Mouse (Mus musculus): ENCODE results near the gene Pla1a. TPM values are rescaled to one million over a fixed set of nuclear protein-coding genes. Genes with fewer than 3 reads are reported as not detected.

Gene Pla1a
- polyA plus RNA-seq, 1 experiment from 2014 or later, result 1.1 TPM

DNA sequence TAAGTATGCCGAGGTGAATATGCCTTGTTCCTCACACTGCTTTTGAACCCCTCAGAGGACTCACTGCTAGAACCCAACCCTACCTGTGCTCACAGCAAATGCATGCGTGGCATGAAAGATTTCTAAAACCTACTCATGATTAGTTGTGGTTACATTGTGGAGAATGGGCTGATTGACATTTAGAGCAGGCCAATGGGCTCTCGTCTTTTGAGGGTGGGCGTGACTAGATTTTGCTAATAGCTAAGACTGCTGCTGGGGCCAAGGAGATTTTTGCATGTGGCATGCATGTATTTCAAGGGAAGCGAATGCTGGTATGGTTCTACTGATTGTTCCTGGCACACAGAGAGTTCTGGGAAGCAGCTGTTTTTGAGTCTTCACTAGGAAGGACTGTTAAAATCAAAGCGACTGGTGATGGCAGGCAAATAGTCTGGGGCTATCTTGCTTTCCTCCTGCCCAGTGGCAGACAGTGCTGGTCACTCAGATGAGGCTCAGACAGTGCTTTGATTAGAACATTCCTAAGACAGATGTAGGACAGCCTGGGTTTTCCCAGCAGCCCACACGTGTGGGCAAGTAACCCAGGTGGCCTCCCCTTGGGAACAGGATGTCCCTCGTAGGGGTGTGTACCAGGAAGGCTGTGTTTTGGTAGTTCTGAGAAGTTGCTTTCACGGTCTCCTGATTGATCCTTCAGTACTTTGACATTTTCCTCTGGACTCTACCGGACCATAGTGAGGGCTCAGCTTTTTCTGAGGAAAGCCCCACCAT lies 58.4 kb downstream of the Pla1a start:
- DNase-seq (ENCODE audit: low spot score) (peak; percentile 36), ATAC-seq (ENCODE audit: low read depth) (no peak)
- H3K4me3 ChIP-seq (ENCODE audit: low read depth, low read length), result no peak overlapping the region
- 72% methylated on average over 10 of the region's 10 CpGs for WGBS
- H3K27me3 ChIP-seq (replicated peaks; ENCODE audit: control insufficient read depth, insufficient read depth, low read length), result no peaks in the 10 kb centered on the region
- no peaks in the 10 kb centered on the region for H3K9me3 ChIP-seq (ENCODE audit: control insufficient read depth, low read length)
- no peaks in the 10 kb centered on the region for H3K36me3 ChIP-seq (ENCODE audit: control insufficient read depth, insufficient read depth, low read length)
- no peak overlapping the region for H3K27ac ChIP-seq (replicated peaks; ENCODE audit: low read depth, low read length)
- peaks cover 13% of the 10 kb centered on the region for H3K4me1 ChIP-seq (ENCODE audit: control insufficient read depth, insufficient read depth, low read length)
- H3K9ac ChIP-seq (ENCODE audit: low read depth, low read length), result no peak overlapping the region
- H3K4me2 ChIP-seq (ENCODE audit: low read depth, low read length), result peak overlapping the region; percentile 24

DNA sequence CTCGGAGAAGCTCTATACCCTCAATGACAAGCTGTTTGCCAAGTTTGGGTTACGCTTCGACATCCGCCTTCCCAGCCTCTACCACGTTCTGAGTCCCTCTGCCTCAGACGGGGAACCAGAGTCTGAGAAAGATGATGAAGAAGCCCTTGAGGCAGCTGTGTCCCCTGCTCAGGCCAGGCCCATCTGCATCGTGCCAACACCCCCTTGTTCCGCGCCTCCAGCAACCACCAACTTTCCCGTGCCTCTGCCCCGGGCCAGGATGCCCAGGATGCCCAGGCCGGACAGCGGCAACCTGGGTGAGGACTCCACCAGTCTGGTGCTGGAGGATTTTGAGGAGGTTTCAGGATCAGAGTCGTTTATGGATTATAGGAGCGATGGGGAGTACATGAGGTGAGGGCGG lies 59.0 kb downstream of the Pla1a start:
- H3K27me3 ChIP-seq (replicated peaks; ENCODE audit: control insufficient read depth, insufficient read depth, low read length), result no peaks in the 10 kb centered on the region
- H3K9me3 ChIP-seq (ENCODE audit: control insufficient read depth, low read length), result no peaks in the 10 kb centered on the region
- no peak overlapping the region for H3K4me3 ChIP-seq (ENCODE audit: low read depth, low read length)
- ATAC-seq (ENCODE audit: low read depth) (no peak), DNase-seq (ENCODE audit: low spot score) (no peak)
- peaks cover 13% of the 10 kb centered on the region for H3K4me1 ChIP-seq (ENCODE audit: control insufficient read depth, insufficient read depth, low read length)
- no peak overlapping the region for H3K27ac ChIP-seq (replicated peaks; ENCODE audit: low read depth, low read length)
- 82% methylated on average over 16 of the region's 16 CpGs for WGBS
- H3K36me3 ChIP-seq (ENCODE audit: control insufficient read depth, insufficient read depth, low read length), result no peaks in the 10 kb centered on the region
- H3K4me2 ChIP-seq (ENCODE audit: low read depth, low read length), result peak overlapping the region; percentile 24
- no peak overlapping the region for H3K9ac ChIP-seq (ENCODE audit: low read depth, low read length)

DNA sequence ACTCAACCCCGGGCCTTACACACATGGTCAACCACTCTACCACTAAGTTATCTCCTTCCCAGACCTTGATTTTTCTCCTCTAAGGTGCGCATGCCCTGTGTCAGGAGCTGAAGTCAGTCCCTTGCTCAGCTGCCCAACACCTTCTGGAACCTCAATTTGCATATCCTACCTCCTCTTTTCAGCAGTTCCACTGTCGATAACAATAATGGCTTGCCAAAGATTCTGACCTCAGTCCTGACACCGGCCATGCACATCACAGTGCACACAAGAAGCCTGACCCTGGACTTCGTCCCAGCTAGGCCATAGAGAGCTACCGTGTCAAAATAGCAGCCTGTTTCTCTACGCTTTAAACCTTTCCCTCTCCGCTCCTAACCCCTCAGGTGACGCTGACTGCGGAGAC lies 59.5 kb downstream of the Pla1a start:
- WGBS, result 84% methylated on average over 10 of the region's 10 CpGs
- H3K36me3 ChIP-seq (ENCODE audit: control insufficient read depth, insufficient read depth, low read length), result no peaks in the 10 kb centered on the region
- ATAC-seq (ENCODE audit: low read depth), result no peak
- H3K9me3 ChIP-seq (ENCODE audit: control insufficient read depth, low read length), result no peaks in the 10 kb centered on the region
- H3K4me3 ChIP-seq (ENCODE audit: low read depth, low read length), result no peak overlapping the region
- H3K4me1 ChIP-seq (ENCODE audit: control insufficient read depth, insufficient read depth, low read length), result peaks cover 13% of the 10 kb centered on the region
- H3K27ac ChIP-seq (replicated peaks; ENCODE audit: low read depth, low read length), result no peak overlapping the region
- DNase-seq (ENCODE audit: low spot score), result no peak
- H3K27me3 ChIP-seq (replicated peaks; ENCODE audit: control insufficient read depth, insufficient read depth, low read length), result no peaks in the 10 kb centered on the region
- no peak overlapping the region for H3K9ac ChIP-seq (ENCODE audit: low read depth, low read length)
- no peak overlapping the region for H3K4me2 ChIP-seq (ENCODE audit: low read depth, low read length)

DNA sequence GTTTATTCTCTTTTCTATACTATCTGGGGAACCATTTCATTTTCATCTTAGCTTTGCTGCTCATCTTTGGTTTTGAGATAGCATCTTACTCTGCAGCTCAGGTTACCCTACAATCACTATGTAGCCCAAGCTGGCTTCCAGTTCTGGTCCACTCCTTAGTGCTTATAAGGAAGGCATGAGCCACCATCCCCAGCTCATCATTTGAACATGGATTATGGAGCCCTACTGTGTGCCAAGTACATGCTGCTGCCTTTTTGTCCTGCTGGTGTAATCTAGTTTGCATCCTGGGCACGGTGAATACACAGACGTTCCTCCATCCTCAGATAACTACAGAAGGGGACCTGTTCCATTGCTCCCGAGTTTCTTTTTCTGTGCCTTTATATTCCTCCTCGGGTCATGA lies 60.1 kb downstream of the Pla1a start:
- 90% methylated on average over 4 of the region's 4 CpGs for WGBS
- Histone ChIP-seq H3K27ac (replicated peaks; ENCODE audit: low read depth, low read length) (no peak overlapping the region), H3K4me2 (ENCODE audit: low read depth, low read length) (no peak overlapping the region), H3K9me3 (ENCODE audit: control insufficient read depth, low read length) (no peaks in the 10 kb centered on the region), H3K4me3 (ENCODE audit: low read depth, low read length) (no peak overlapping the region), H3K4me1 (ENCODE audit: control insufficient read depth, insufficient read depth, low read length) (peaks cover 13% of the 10 kb centered on the region), H3K9ac (ENCODE audit: low read depth, low read length) (no peak overlapping the region), H3K27me3 (replicated peaks; ENCODE audit: control insufficient read depth, insufficient read depth, low read length) (no peaks in the 10 kb centered on the region), H3K36me3 (ENCODE audit: control insufficient read depth, insufficient read depth, low read length) (no peaks in the 10 kb centered on the region)
- no peak for DNase-seq (ENCODE audit: low spot score)
- ATAC-seq (ENCODE audit: low read depth), result no peak

DNA sequence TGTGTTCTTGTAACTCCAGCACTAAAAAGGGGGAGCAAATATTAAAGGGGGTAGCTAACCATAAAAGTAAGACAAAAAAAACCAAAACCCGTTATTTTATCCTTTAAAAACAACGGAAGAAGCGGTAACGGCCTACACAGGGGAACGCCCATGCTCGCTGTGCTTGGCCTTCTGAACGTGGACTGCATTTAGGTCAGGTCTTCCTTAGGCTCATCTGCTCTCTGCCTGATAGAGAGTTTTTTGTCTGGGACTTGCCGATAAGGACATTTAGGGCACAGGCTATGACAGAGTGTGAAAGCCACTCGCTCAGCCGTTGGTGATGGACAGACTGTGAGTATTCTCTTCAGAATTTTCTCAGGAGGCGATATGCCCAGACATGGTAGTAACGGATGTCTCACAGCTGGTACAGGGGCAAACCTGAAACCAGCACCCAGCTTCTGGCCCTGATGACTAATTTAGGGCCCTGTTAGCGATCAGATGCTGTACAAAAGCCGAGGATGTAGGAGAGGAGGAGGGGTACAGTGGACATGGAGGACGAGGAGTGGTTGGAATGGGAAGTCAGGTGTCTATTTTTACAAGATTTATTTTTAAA lies 61.1 kb downstream of the Pla1a start:
- H3K9me3 ChIP-seq (ENCODE audit: control insufficient read depth, low read length), result no peaks in the 10 kb centered on the region
- no peak overlapping the region for H3K27ac ChIP-seq (replicated peaks; ENCODE audit: low read depth, low read length)
- no peak overlapping the region for H3K4me3 ChIP-seq (ENCODE audit: low read depth, low read length)
- no peak overlapping the region for H3K4me2 ChIP-seq (ENCODE audit: low read depth, low read length)
- no peak for ATAC-seq (ENCODE audit: low read depth)
- no peaks in the 10 kb centered on the region for H3K36me3 ChIP-seq (ENCODE audit: control insufficient read depth, insufficient read depth, low read length)
- H3K4me1 ChIP-seq (ENCODE audit: control insufficient read depth, insufficient read depth, low read length), result peaks cover 8% of the 10 kb centered on the region
- no peak overlapping the region for H3K9ac ChIP-seq (ENCODE audit: low read depth, low read length)
- no peaks in the 10 kb centered on the region for H3K27me3 ChIP-seq (replicated peaks; ENCODE audit: control insufficient read depth, insufficient read depth, low read length)
- DNase-seq (ENCODE audit: low spot score), result no peak
- WGBS, result 88% methylated on average over 15 of the region's 15 CpGs

DNA sequence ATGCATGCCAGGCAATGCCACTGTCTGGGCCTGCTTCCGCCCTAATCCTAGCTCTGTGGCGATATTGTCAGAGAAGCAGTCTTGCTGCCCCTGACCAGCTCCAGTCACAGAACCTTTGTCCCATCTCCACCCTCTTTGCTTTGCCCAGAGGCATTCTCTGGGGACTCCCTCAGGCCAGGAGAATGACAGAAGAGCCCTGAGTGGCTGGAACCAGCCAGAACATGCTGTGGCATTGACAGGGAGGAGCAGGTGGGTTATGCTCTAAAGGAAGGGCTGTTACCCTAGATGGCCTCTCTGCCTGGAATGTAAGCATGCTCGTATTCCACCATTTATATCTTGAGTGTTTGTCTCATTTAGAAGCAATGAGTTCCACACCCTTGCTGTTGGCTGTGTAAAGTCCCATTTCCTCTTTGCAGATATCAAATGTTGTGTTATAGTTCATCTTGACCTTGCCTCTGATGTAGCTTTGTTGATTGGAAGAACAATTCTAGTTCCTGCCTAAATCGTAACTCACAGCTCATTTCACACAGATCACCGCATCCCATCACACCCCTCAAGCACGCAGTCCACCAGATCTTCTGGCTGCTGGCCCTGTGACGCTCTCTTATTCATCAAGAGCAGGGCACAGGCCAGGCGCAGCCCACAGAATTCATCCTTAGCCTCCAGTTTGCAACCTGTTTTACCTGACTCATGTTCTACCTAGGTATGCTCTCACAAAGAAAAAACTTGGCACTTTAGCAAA lies 62.1 kb downstream of the Pla1a start:
- H3K4me3 ChIP-seq (ENCODE audit: low read depth, low read length), result no peak overlapping the region
- H3K9ac ChIP-seq (ENCODE audit: low read depth, low read length), result no peak overlapping the region
- H3K4me2 ChIP-seq (ENCODE audit: low read depth, low read length), result no peak overlapping the region
- peak; percentile 68 for DNase-seq (ENCODE audit: low spot score)
- peak; percentile 83; the same call in 1 of the 2 replicates for ATAC-seq (ENCODE audit: low read depth)
- no peaks in the 10 kb centered on the region; the same call in 1 of the 2 replicates for H3K4me1 ChIP-seq (ENCODE audit: control insufficient read depth, insufficient read depth, low read length)
- no peaks in the 10 kb centered on the region for H3K36me3 ChIP-seq (ENCODE audit: control insufficient read depth, insufficient read depth, low read length)
- H3K27ac ChIP-seq (replicated peaks; ENCODE audit: low read depth, low read length), result no peak overlapping the region
- 73% methylated on average over 8 of the region's 8 CpGs for WGBS
- no peaks in the 10 kb centered on the region for H3K9me3 ChIP-seq (ENCODE audit: control insufficient read depth, low read length)
- H3K27me3 ChIP-seq (replicated peaks; ENCODE audit: control insufficient read depth, insufficient read depth, low read length), result no peaks in the 10 kb centered on the region

DNA sequence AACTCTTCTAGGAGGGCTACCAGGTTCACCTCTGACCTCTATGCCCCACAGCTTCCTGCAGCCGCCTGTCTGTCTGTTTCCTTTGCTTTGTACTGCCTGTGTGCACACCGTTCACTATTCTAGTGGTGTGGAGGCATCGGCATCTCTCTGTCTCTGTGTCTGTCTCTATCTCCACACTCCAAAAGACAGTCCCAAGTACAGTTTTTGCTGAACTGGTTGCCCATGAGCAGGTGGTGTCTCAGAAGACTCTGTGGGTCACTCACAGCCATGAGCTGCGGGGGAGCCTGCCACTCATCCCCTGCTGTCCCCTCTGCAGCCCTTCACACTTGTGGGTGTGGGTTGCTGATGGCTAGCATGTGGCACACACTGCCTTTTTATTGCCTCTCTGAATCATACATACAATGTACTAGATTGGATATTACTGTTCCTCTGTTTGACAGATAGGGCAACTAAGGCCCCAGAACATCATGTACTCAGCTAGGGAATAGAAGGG lies 62.9 kb downstream of the Pla1a start:
- no peaks in the 10 kb centered on the region for H3K27me3 ChIP-seq (replicated peaks; ENCODE audit: control insufficient read depth, insufficient read depth, low read length)
- no peak overlapping the region for H3K4me3 ChIP-seq (ENCODE audit: low read depth, low read length)
- 70% methylated on average over 4 of the region's 4 CpGs for WGBS
- no peak overlapping the region for H3K9ac ChIP-seq (ENCODE audit: low read depth, low read length)
- no peak overlapping the region for H3K27ac ChIP-seq (replicated peaks; ENCODE audit: low read depth, low read length)
- ATAC-seq (ENCODE audit: low read depth) (no peak), DNase-seq (ENCODE audit: low spot score) (no peak)
- no peaks in the 10 kb centered on the region for H3K9me3 ChIP-seq (ENCODE audit: control insufficient read depth, low read length)
- no peaks in the 10 kb centered on the region for H3K36me3 ChIP-seq (ENCODE audit: control insufficient read depth, insufficient read depth, low read length)
- H3K4me2 ChIP-seq (ENCODE audit: low read depth, low read length), result no peak overlapping the region
- no peaks in the 10 kb centered on the region; the same call in 1 of the 2 replicates for H3K4me1 ChIP-seq (ENCODE audit: control insufficient read depth, insufficient read depth, low read length)

DNA sequence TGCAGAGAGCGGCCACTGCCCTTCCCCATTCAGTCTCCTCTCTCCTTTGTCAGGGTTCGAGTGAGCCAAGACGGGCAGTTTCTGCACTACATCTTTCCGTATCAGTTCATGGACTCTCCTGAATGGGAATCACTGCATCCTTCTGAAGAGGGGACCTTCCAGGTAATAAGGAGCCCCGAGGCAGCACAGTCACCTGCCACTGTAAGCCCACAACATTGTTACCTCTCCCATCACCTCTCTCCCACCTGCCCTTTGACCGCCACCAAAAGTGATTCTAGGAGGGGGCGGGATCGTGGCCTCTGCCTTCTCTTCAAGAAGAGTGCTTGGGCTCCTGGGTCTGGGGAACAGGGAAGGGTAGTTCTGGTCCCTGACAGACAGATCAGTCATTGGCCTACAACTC lies 63.5 kb downstream of the Pla1a start:
- H3K27ac ChIP-seq (replicated peaks; ENCODE audit: low read depth, low read length), result no peak overlapping the region
- 88% methylated on average over 8 of the region's 8 CpGs for WGBS
- no peak overlapping the region for H3K9ac ChIP-seq (ENCODE audit: low read depth, low read length)
- no peak overlapping the region for H3K4me2 ChIP-seq (ENCODE audit: low read depth, low read length)
- no peaks in the 10 kb centered on the region for H3K9me3 ChIP-seq (ENCODE audit: control insufficient read depth, low read length)
- ATAC-seq (ENCODE audit: low read depth) (no peak), DNase-seq (ENCODE audit: low spot score) (no peak)
- H3K4me3 ChIP-seq (ENCODE audit: low read depth, low read length), result no peak overlapping the region
- no peaks in the 10 kb centered on the region for H3K4me1 ChIP-seq (ENCODE audit: control insufficient read depth, insufficient read depth, low read length)
- H3K27me3 ChIP-seq (replicated peaks; ENCODE audit: control insufficient read depth, insufficient read depth, low read length), result no peaks in the 10 kb centered on the region
- H3K36me3 ChIP-seq (ENCODE audit: control insufficient read depth, insufficient read depth, low read length), result no peaks in the 10 kb centered on the region
